Mouse (Mus musculus) T-cell, adult 2 months (primary cell): ENCODE data around the gene Lrtm2.

Source experiments
- DNase-seq: peaks from one replicate; pipeline ENCODE4 v3.0.0; 2022; ENCODE audit warnings: low spot score

Lrtm2 gene

DNA sequence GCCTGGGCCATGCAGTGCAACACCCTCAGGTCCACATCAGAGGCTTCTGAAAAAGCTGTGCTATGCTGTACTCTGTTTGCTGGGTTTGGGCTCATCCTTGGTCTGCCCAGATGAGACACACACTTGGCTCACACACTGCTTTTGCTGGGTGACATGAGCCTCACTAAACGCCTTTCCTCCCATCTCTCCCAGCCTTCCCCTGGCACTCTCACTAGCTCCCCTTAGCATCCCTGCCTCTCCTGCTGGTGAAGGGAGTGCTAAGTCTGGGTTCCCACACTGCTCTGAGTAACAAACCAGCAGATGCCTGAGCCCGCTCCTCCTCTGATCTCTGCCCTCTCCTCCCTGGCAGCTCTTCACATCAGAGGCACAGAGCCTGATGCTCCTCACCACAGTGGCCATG, 53.9 kb downstream of the Lrtm2 start:
- DNase-seq: no peak
